Mouse (Mus musculus) adrenal gland, postnatal 4 days (tissue): ENCODE results near the gene Chrm3. TPM values are rescaled to one million over a fixed set of nuclear protein-coding genes. Genes with fewer than 3 reads are reported as not detected.

Experiments
- DNase-seq, 2 experiments: peaks; one replicate each; pipeline ENCODE4 v3.0.0; 2021 to 2022; ENCODE audit warnings: low spot score in 2 of 2, mixed read lengths in 2 of 2
- total RNA-seq, 2 experiments: library from RNA; stranded (reverse); gene quantifications; 2 replicates each; pipeline ENCODE4 v1.2.3; 2021

Gene Chrm3
- total RNA-seq, 2 experiments from 2014 or later: 2.6 to 3.9 TPM

- DNase-seq: no peak
These were observed 364.8 kb downstream of the Chrm3 start for GRCm38 (mm10) chr13:9995852-9996251.

GRCm38 (mm10) chr13:9993571-9993970, 367.1 kb downstream of the Chrm3 start:
- no peak for DNase-seq

- DNase-seq: no peak
These were observed 368.0 kb downstream of the Chrm3 start for GRCm38 (mm10) chr13:9992640-9993039.

GRCm38 (mm10) chr13:9985648-9986047, 375.0 kb downstream of the Chrm3 start:
- DNase-seq: no peak

GRCm38 (mm10) chr13:9983293-9983692, 377.4 kb downstream of the Chrm3 start:
- DNase-seq: no peak

- no peak for DNase-seq
These were observed 382.9 kb downstream of the Chrm3 start for GRCm38 (mm10) chr13:9977699-9978098.

GRCm38 (mm10) chr13:9973742-9974321, 386.8 kb downstream of the Chrm3 start:
- no peak for DNase-seq

- DNase-seq: no peak
These were observed 388.8 kb downstream of the Chrm3 start for GRCm38 (mm10) chr13:9971845-9972244.

GRCm38 (mm10) chr13:9952619-9953018, 408.0 kb downstream of the Chrm3 start:
- DNase-seq: no peak

GRCm38 (mm10) chr13:9951376-9951775, 409.3 kb downstream of the Chrm3 start:
- no peak for DNase-seq

- no peak for DNase-seq
These were observed 411.6 kb downstream of the Chrm3 start for GRCm38 (mm10) chr13:9949091-9949490.

- no peak for DNase-seq
These were observed 420.5 kb downstream of the Chrm3 start for GRCm38 (mm10) chr13:9940186-9940585.

- DNase-seq: no peak
These were observed 421.7 kb downstream of the Chrm3 start for GRCm38 (mm10) chr13:9938798-9939485.

GRCm38 (mm10) chr13:9932714-9933113, 427.9 kb downstream of the Chrm3 start:
- no peak for DNase-seq

- no peak for DNase-seq
These were observed 430.0 kb downstream of the Chrm3 start for GRCm38 (mm10) chr13:9930606-9931005.

- DNase-seq: no peak
These were observed 430.7 kb downstream of the Chrm3 start for GRCm38 (mm10) chr13:9929978-9930377.

- no peak for DNase-seq
These were observed 439.5 kb downstream of the Chrm3 start for GRCm38 (mm10) chr13:9921150-9921549.

- DNase-seq: no peak
These were observed 447.9 kb downstream of the Chrm3 start for GRCm38 (mm10) chr13:9912697-9913096.

- DNase-seq: no peak
These were observed 451.9 kb downstream of the Chrm3 start for GRCm38 (mm10) chr13:9908707-9909106.

GRCm38 (mm10) chr13:9907202-9907601, 453.4 kb downstream of the Chrm3 start:
- no peak for DNase-seq

- no peak for DNase-seq
These were observed 456.2 kb downstream of the Chrm3 start for GRCm38 (mm10) chr13:9904455-9904854.

GRCm38 (mm10) chr13:9900653-9901385, 459.8 kb downstream of the Chrm3 start:
- DNase-seq: no peak
